Mouse (Mus musculus) kidney, embryonic 14.5 days (tissue): ENCODE results near the gene Arpp21. TPM values are rescaled to one million over a fixed set of nuclear protein-coding genes. Genes with fewer than 3 reads are reported as not detected.
A peak's percentile ranks its signal among the peaks of the same experiment; 100 is the strongest.

Experiments
- ATAC-seq: fragments of 200-750 bp; cut with Nextera tagmentation; 2 replicates; pipeline ENCODE4 v1.8.0; 2017; ENCODE audit warnings: moderate number of reproducible peaks, mild to moderate bottlenecking, moderate TSS enrichment, moderate library complexity; ENCODE audit not compliant: low FRiP score, low TSS enrichment
- H3K27ac ChIP-seq: fragments of 300-500 bp; sonication (generic); 2 replicates; pipeline ENCODE4 v1.5.1; 2014; ENCODE audit warnings: low read depth, mild to moderate bottlenecking, low read length, moderate library complexity, mixed read lengths
- H3K27me3 ChIP-seq: fragments of 300-500 bp; sonication (generic); 2 replicates; pipeline ENCODE4 v1.6.1; 2014; ENCODE audit warnings: mild to moderate bottlenecking, low read length; ENCODE audit not compliant: control insufficient read depth, insufficient read depth
- H3K36me3 ChIP-seq: fragments of 300-500 bp; sonication (generic); 2 replicates; pipeline ENCODE4 v1.6.1; 2014; ENCODE audit warnings: low read length, mixed read lengths; ENCODE audit not compliant: control insufficient read depth, insufficient read depth
- H3K4me1 ChIP-seq: fragments of 300-500 bp; sonication (generic); 2 replicates; pipeline ENCODE4 v1.6.1; 2014; ENCODE audit warnings: low read length, mixed read lengths; ENCODE audit not compliant: control insufficient read depth, insufficient read depth
- H3K4me2 ChIP-seq: fragments of 300-500 bp; sonication (generic); replicated peaks from 2 replicates; pipeline ENCODE4 v1.6.1; 2014; ENCODE audit warnings: low read depth, mild to moderate bottlenecking, low read length
- H3K4me3 ChIP-seq: fragments of 300-500 bp; sonication (generic); 2 replicates; pipeline ENCODE4 v1.5.1; 2014; ENCODE audit warnings: mild to moderate bottlenecking, low read length
- H3K9ac ChIP-seq: fragments of 300-500 bp; sonication (generic); 2 replicates; pipeline ENCODE4 v1.6.1; 2014; ENCODE audit warnings: low read depth, mild to moderate bottlenecking, low read length, moderate library complexity
- H3K9me3 ChIP-seq: fragments of 300-500 bp; sonication (generic); 2 replicates; pipeline ENCODE4 v1.6.1; 2016; ENCODE audit warnings: low read length; ENCODE audit not compliant: control insufficient read depth
- WGBS: fragments of 180-500 bp; shearing (Covaris S2); extraction: QIAGEN DNeasy Blood & Tissue Kit; methylation state at CpG from one replicate; pipeline ENCODE4 v1.1.7; 2014; 5-methylcytosine and 5-hydroxymethylcytosine counted together
- polyA plus RNA-seq: library from polyadenylated mRNA; unstranded; fragments of >200 nt; fragmentation: Nextera tagmentation; extraction: Ambion mirVana; gene quantifications from 2 replicates; pipeline ENCODE4 v1.2.1, GENCODE M21; 2014

Arpp21 gene
- polyA plus RNA-seq, 1 experiment from 2014 or later, result 0.55 TPM

DNA sequence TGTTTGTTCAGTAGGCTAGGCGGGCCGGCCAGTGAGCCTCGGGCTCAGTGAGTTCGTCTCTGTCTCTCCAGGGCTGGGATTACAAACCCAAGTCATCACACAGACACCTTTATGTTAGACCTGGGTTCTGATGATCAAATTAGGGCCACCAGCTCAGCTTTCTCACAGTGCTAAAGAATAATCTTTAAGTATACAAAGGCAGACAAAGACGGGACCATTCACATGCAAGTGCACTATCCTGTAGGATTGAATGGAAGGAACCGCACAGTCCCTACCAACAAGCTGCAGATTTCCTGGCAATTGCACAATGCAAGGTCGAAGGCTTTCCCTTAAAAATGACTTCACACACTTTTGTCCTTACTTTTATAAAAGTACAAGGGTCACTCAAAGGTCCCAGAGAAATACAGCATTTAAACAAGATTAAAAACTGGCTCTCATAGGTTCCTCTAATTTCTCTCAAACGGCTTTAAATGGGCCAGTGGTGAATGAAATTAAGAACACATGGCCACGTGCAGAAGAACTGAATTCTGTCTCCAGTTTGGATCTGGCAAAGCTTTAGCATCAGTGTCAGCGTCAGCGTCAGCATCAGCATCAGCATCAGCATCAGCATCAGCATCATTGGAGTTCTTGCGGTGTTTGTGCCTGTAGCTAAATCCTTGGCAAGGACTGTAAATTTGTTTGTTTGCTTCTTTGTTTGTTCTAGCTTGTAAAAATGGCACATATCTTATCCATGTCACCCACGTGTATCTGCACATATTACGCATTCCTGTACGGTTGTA is 117.9 kb downstream of the Arpp21 start:
- Histone ChIP-seq H3K9ac (no peak overlapping the region; the same call in 1 of the 2 replicates), H3K4me2 (peak overlapping the region; percentile 49), H3K9me3 (no peaks in the 10 kb centered on the region), H3K36me3 (no peaks in the 10 kb centered on the region), H3K27ac (no peak overlapping the region), H3K4me3 (peak overlapping the region; percentile 29; the same call in 1 of the 2 replicates), H3K4me1 (peaks cover 5% of the 10 kb centered on the region; the same call in 1 of the 2 replicates), H3K27me3 (peaks cover 6% of the 10 kb centered on the region; the same call in 1 of the 2 replicates)
- ATAC-seq, result no peak
- 36% methylated on average over 15 of the region's 15 CpGs for WGBS

DNA sequence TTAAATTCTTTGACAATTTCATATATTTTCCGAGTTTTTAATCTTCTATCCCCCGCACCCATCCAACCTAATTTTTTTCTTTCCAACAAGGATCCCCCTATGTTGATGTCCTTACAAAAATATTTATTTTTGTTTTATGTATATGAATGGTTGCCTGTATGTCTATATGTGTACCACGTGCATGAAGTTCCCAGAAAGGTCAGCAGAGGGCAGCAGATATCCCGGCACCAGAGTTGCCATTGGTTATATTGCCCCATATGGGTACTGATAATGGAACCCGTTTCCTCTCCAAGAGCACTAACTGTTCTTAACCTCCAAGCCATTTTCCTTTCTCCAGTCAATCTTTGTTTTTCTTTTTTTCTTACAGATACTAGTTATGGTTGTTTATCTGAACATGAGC is 124.1 kb downstream of the Arpp21 start:
- no peak for ATAC-seq
- 84% methylated on average over 5 of the region's 5 CpGs for WGBS

DNA sequence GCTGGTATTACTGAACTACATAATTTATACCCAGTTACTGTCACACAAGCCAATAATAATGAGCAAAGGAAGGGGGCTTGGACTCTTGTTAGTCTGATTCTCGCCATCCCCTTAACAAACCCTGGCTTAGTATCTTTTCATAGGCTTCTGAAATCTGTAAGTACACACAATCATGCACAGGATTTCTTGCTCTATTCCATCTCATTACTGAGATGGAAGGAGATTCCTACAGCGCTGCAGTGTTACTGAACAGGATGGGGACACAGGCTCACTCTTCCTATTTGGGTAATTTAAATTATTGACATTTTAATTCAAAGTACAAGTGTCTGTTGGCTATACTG is 132.9 kb downstream of the Arpp21 start:
- Histone ChIP-seq H3K4me2 (no peak overlapping the region), H3K27me3 (no peaks in the 10 kb centered on the region), H3K4me1 (0 out of 2 replicates have a peak, but pooled peaks cover 4% of the 10 kb centered on the region), H3K27ac (no peak overlapping the region), H3K9me3 (no peaks in the 10 kb centered on the region), H3K4me3 (no peak overlapping the region), H3K36me3 (no peaks in the 10 kb centered on the region), H3K9ac (no peak overlapping the region)
- WGBS, result 67% methylated on average over 2 of the region's 2 CpGs
- no peak for ATAC-seq

More for the DNA sequence above, 124.1 kb downstream of the Arpp21 start:
- Histone ChIP-seq H3K9me3 (no peaks in the 10 kb centered on the region), H3K36me3 (no peaks in the 10 kb centered on the region), H3K27ac (no peak overlapping the region), H3K4me1 (no peaks in the 10 kb centered on the region), H3K4me3 (no peak overlapping the region), H3K4me2 (no peak overlapping the region), H3K9ac (no peak overlapping the region), H3K27me3 (no peaks in the 10 kb centered on the region)

DNA sequence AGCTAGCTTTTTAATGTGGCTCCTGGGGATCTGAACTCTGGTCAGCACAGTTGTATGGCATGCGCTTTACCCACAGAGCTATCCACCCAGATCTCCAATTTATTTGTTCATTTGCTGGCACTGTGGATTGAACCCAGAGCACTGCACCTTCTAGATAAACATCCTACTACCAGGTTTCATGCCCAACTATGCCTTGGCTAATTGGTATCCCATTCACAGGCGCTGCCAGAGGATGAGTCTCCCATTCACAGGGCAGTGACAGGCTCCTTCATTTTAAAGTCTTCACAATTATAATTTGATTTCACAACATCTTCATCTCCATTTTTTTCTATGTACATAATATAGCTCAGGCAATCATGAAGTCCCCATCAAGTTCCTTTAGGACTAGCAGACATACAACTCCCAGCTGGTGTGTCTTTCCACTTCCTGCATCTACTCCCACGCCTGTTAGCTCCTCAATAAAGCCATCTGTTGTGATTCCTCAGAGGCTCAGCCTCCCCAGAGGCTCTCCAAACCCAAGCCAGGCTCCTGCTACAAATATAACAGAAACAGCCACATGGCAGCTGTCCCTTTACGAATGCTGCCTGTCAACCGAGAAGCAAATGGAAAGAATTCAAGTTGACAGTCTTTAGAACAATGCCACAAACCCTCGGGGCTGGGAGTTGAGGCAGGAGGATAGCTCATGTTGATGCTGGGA is 133.4 kb downstream of the Arpp21 start:
- no peak overlapping the region for H3K27ac ChIP-seq
- no peak overlapping the region for H3K4me2 ChIP-seq
- no peaks in the 10 kb centered on the region for H3K36me3 ChIP-seq
- H3K9me3 ChIP-seq, result no peaks in the 10 kb centered on the region
- H3K9ac ChIP-seq, result no peak overlapping the region
- no peak overlapping the region for H3K4me3 ChIP-seq
- 0 out of 2 replicates have a peak, but pooled peaks cover 4% of the 10 kb centered on the region for H3K4me1 ChIP-seq
- H3K27me3 ChIP-seq, result no peaks in the 10 kb centered on the region
- ATAC-seq, result peak; percentile 61; the same call in 1 of the 2 replicates
- 43% methylated on average over 6 of the region's 6 CpGs for WGBS

DNA sequence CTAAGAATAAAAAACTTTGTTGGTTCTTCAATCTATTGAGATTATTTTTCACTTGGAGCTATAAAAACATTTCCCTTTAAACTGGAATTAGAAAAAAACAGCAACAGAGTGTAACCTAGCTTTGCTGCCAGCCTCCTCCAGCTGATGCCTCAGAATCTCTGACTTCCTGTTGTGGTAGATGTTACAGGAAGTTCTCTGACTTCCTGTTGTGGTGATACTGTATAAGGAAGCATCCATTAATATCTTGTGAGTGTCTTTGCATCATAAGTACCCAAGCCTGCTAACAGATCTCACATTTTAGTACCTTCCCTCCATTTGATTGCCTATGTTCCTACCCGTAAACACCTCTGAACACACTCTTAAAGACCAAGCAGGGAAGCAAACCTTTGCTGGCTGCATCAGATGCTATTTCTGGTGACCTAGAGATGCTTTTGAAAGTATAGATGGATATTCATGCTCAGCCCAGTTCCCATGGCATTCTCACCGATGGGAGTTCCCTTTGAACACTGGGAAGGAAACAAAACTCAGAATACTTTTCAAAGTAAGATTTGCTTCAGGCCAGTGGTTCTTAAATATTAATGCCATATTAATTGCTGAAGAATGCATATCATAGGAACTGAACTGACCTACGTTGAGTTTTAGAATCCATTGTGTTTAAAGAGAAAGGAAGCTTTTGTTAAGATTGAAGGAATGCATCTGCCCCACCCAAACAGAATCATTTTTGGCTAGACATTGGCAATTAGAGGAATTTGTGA is 134.7 kb downstream of the Arpp21 start:
- Histone ChIP-seq H3K9ac (no peak overlapping the region), H3K27ac (no peak overlapping the region), H3K27me3 (no peaks in the 10 kb centered on the region), H3K9me3 (no peaks in the 10 kb centered on the region), H3K4me2 (no peak overlapping the region), H3K4me3 (no peak overlapping the region), H3K4me1 (0 out of 2 replicates have a peak, but pooled peaks cover 4% of the 10 kb centered on the region), H3K36me3 (no peaks in the 10 kb centered on the region)
- no peak for ATAC-seq
- 83% methylated on average over 3 of the region's 3 CpGs for WGBS

DNA sequence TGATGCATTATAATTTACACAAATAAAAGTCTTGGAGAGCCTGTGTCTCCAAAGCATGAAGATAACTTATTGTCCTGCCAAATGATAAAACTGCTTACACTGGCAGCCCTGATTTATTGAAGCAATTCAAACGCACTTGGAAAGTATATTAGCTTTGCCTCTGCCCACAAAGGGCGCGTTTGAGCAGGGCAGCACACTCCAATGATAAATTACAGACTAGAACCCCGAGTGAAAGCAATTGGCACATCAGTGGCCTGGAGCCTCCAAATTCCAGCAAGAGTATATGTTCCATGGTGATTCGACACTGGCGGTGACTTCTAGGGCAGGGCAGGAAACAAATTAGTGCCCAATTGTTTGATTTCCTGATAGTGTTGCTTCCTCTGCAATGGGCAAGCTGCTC is 137.5 kb downstream of the Arpp21 start:
- no peak overlapping the region for H3K9ac ChIP-seq
- H3K36me3 ChIP-seq, result no peaks in the 10 kb centered on the region
- ATAC-seq, result peak; percentile 63; the same call in 1 of the 2 replicates
- H3K4me2 ChIP-seq, result no peak overlapping the region
- no peaks in the 10 kb centered on the region for H3K27me3 ChIP-seq
- no peak overlapping the region for H3K27ac ChIP-seq
- 0 out of 2 replicates have a peak, but pooled peaks cover 4% of the 10 kb centered on the region for H3K4me1 ChIP-seq
- WGBS, result 15% methylated on average over 6 of the region's 6 CpGs
- H3K9me3 ChIP-seq, result no peaks in the 10 kb centered on the region
- H3K4me3 ChIP-seq, result no peak overlapping the region

DNA sequence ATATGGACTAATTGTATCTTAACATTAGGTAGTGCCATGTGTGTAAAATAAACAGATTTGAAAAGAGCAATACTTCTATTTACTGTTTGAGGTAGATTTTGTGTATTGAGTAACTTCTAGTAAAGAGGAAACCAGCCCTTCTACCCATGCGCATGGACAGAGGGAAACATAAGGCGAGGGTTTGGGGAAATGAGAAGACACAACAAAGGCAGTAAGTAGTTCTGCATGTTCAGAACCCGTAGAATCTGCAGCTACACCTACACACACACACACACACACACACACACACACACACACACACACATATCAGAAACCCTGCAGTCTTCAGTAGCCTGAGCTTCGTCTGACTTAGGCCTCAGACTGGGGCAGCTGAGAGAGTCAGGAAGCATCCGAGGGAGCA is 140.0 kb downstream of the Arpp21 start:
- H3K4me2 ChIP-seq, result no peak overlapping the region

DNA sequence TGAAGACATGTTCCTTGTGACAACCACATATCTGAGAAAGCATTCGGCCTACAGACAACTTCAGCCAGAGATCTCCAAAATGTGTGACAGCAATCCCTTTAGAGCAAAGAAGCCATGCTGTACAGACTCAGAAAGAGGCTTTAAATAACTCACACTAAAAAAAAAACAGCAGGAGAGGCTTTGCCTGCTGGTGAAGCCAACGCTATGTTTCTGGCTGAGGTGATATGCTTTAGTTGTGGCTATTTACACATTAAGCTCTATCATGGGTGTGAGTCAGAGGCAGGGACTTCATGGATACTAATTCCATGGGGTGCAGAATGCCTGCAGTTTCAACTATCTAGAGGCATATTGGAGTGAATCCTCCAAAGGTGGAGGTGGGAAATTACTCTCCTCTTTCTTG is 140.5 kb downstream of the Arpp21 start:
- H3K27me3 ChIP-seq, result no peaks in the 10 kb centered on the region
- no peaks in the 10 kb centered on the region for H3K36me3 ChIP-seq
- no peak for ATAC-seq
- no peak overlapping the region for H3K27ac ChIP-seq
- 0 out of 2 replicates have a peak, but pooled peaks cover 4% of the 10 kb centered on the region for H3K4me1 ChIP-seq
- H3K9ac ChIP-seq, result no peak overlapping the region
- no peak overlapping the region for H3K4me2 ChIP-seq
- no peaks in the 10 kb centered on the region for H3K9me3 ChIP-seq
- 83% methylated on average over 2 of the region's 2 CpGs for WGBS
- H3K4me3 ChIP-seq, result no peak overlapping the region

More for the DNA sequence above, 140.0 kb downstream of the Arpp21 start:
- Histone ChIP-seq H3K9ac (no peak overlapping the region), H3K27ac (no peak overlapping the region), H3K4me3 (no peak overlapping the region), H3K36me3 (no peaks in the 10 kb centered on the region), H3K9me3 (no peaks in the 10 kb centered on the region), H3K4me1 (0 out of 2 replicates have a peak, but pooled peaks cover 4% of the 10 kb centered on the region), H3K27me3 (no peaks in the 10 kb centered on the region)
- 81% methylated on average over 5 of the region's 5 CpGs for WGBS
- ATAC-seq, result no peak
